Mouse (Mus musculus): ENCODE results near the gene Islr2. TPM values are rescaled to one million over a fixed set of nuclear protein-coding genes. Genes with fewer than 3 reads are reported as not detected.
"Not testable (repeated sequence)": the region's sequence is repeated elsewhere in the genome, so short reads cannot be mapped to it uniquely, and the experiment has no call there.

The Islr2 gene
- 1 to 10 TPM; 1.2 to 1.9 (median 1.7) TPM for total RNA-seq (2022)

DNA sequence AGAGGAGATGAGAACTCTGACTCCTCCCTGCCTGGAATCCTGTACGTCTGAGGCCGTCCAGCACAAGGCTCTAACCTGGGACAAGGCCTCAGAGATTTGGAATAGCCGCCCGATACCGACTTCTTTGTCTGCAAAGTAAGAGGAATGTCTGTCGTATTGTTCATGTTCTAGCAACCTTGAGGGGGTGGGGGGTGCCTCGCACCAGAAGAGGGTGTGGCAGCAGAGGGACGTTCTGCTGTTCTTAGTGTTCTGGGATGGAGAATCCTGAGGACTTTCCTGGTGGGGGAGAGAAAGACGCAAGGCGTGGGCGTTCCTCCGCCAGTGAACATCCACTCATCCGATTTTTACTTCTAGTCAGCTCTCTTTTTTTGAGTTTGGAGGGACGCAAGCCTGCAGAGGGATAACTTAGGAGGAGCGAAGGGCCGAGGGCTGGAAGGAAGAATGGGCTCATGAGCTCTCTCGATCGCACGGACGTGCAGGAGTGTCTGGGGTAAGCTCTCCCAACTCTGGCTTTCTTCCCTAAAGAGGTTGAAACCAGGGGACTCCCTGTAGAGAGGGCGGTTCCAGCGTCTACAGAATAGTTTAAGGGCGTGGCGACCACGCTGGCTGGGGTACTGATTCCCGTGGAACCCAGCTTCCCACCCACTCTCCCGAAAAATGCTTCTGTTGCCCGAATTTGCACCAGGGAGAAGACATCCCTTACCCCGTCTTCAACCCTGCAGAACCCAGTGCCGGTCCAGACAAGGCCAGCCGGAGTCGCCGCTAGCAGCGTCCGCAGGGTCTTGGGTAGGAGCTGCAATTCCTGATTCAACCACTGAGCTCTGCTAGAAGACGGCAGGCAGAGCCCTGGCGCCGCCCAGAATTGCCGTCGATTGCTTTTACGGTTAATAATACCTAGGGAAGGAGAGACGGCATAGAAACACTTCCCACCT is at the start of gene Islr2, which contains the start of gene Islr:
Gene Islr2 (minus strand): TSS at position 804 of the 932 bp plus-strand sequence.
Gene Islr (minus strand): TSS at position 791 of the 932 bp plus-strand sequence.
- no peak for DNase-seq

- DNase-seq = not testable (repeated sequence)
Observed at GRCm38 (mm10) chr9:58253805-58254122, 49.6 kb upstream of the Islr2 start.

- peak; percentile 95 for DNase-seq
Observed at GRCm38 (mm10) chr9:58253033-58253804, 49.1 kb upstream of the Islr2 start, which contains the start of gene Stoml1. TSS of gene Stoml1 (plus strand) at chr9:58253164.

GRCm38 (mm10) chr9:58250730-58251129 is 46.6 kb upstream of the Islr2 start:
- not testable (repeated sequence) for DNase-seq

GRCm38 (mm10) chr9:58250322-58250721 is 46.2 kb upstream of the Islr2 start:
- DNase-seq = no peak

GRCm38 (mm10) chr9:58249592-58250192 is 45.6 kb upstream of the Islr2 start, which contains the start of gene Pml:
TSS of gene Pml (minus strand) at chr9:58249786.
- DNase-seq = peak; percentile 76

GRCm38 (mm10) chr9:58248746-58249413 is 44.8 kb upstream of the Islr2 start:
- DNase-seq = no peak

GRCm38 (mm10) chr9:58247064-58247759 is 43.1 kb upstream of the Islr2 start:
- peak; percentile 72 for DNase-seq

GRCm38 (mm10) chr9:58246083-58246591 is 42.0 kb upstream of the Islr2 start:
- no peak for DNase-seq

DNA sequence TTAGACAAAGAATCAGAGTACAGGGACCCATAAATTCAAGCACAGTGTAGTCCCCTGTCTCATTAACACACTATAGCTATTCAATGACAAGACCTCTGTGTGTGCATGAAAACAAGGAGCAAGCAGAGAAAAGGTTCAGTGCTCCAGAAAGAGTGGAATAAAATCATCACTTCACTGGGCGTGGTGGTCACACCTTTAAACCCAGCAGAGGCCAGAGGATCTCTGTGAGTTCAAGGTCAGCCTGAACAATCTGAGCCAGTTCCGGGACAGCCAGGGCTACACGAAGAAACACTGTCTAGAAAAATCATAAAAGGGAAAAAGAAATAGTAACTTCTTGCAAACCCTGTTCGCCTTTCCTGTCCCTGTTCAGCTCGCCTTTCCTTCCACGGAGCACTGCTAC is 39.6 kb upstream of the Islr2 start:
- no peak for DNase-seq

- DNase-seq = no peak
Observed at GRCm38 (mm10) chr9:58242696-58243095, 38.6 kb upstream of the Islr2 start.

GRCm38 (mm10) chr9:58241780-58242485 is 37.8 kb upstream of the Islr2 start:
- peak; percentile 64 for DNase-seq

GRCm38 (mm10) chr9:58234502-58235015 is 30.4 kb upstream of the Islr2 start:
- no peak for DNase-seq

- DNase-seq = no peak
Observed at GRCm38 (mm10) chr9:58232374-58232773, 28.3 kb upstream of the Islr2 start.

DNA sequence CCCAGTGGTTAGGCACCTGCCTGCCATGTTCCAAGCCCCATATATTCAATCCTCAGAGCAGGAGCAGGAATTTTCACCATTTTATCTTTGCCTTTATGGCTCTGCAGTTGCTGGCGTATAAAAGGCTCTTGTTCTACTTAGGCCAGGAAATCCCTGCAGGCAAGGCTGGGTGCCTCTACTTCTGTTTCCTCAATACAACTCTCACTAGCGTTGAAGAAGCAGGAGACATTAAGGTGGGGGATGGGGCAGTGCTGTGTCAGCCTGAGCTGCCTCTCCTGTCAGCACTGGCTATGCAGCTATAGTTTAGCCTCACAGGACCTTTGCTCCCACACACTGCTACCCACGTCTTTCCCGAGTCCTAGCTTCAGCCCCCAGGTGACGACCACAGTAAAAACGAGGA is 27.6 kb upstream of the Islr2 start:
- no peak for DNase-seq

GRCm38 (mm10) chr9:58228777-58229466 is 24.8 kb upstream of the Islr2 start:
- no peak for DNase-seq

DNA sequence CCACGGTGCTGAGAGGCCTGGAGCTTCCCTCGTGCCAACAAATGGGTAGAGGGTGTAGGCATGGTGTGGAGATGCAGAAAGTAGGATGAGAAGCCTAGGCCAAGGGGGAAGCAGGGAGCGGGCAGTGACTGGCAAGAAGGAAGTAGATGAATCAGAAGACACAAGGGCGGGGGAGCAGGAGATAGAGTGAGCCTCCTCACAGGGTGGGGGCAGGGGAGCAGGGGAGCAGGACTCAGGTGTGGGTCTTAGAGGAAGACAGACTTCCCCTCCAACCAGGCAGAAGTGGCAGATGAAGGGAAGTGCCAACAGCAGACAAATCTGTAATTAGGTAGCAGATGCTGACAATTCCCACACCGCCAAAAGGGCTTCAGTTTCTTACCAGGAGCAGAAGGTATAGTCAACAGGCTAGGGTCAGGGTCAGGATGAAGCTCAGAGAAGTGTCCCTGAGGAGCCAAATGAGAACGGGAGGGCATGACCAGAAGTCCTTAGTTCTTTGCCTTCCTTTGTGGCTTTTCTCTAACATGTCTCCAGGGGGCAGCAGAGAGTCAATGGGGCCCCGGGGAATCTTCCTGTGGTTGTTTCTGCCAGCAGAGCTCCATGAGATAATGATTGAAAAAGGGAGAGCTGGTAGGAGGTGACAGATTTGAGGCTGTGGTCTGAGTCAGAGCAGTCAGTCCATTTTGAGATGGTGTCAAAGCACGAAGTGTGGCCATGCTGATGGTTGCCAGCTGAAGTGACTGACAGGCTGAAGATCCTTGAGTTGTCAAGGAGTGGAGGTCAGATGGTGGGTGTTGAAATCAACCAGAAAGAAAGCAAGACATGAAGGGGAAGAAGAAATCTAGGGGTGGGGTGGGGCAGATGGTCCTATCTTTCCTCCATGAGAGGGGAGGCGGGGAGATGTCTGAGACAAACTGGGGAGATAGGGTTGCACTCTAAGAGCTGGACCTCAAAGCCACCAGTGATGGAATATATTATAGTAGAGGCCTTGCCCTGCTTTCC is 22.1 kb upstream of the Islr2 start:
- no peak for DNase-seq

DNA sequence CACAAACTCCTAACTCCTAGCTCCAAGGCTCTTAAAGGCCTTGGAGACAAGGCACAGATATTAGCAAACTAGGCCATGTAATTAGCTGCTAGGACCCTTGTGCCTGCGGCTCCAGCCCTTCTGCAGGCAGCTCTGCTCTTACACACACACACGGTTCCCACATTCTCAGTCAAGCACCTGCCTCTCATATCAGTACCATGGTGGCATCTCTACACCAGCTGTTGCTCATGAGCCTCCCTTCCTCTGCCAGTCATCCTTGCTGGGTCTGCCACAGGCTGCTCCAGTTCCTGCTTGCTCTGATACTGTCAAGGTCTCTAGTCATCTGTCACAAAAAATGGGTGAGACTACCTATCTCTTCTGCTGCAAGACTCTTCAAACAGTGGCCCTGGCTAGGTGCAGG is 20.2 kb upstream of the Islr2 start:
- no peak for DNase-seq

All from adrenal gland, adult 8-10 months (tissue).